Mouse (Mus musculus): ENCODE measurements around the gene Ccdc88a. TPM values are rescaled to one million over a fixed set of nuclear protein-coding genes. Genes with fewer than 3 reads are reported as not detected.

Ccdc88a gene
- total and polyA plus RNA-seq, 2 experiments from 2014 or later: 74.5 to 89.2 TPM

DNA sequence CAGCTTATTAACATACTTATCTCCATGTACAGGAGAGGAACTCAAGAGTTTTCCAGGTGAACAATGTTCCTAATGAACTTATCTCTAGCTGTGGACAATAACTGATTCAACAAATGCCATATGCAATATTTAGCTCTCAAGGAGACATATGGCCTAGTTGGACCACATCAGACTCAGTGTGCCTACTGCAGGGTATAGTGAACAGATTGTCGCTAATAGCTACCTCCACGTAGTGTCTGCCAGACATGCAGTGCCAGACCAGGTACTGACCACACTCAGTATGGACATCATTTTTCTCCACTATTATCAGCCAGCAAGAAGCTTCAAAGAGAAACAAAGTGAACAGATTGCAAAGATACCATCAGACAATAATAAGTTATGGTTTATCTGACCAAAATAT lies 22.6 kb upstream of the Ccdc88a start:
- H3K9ac ChIP-seq (replicated peaks; ENCODE audit: low read length, poor library complexity, severe bottlenecking): no peak overlapping the region
- ATAC-seq (ENCODE audit: low FRiP score): no peak; the same call in 1 of the 2 replicates
- no peak overlapping the region for H3K27ac ChIP-seq (ENCODE audit: low read depth, low read length)
- 99% methylated on average over 2 of the region's 2 CpGs for WGBS
- no peak for DNase-seq (ENCODE audit: low spot score)
- no peaks in the 10 kb centered on the region for H3K9me3 ChIP-seq (ENCODE audit: low read length)
- no peaks in the 10 kb centered on the region for H3K4me1 ChIP-seq (ENCODE audit: insufficient read depth, low read length)
- no peak overlapping the region for H3K4me2 ChIP-seq (ENCODE audit: low read depth, low read length, poor library complexity, severe bottlenecking)
- no peak overlapping the region for H3K4me3 ChIP-seq (ENCODE audit: low read depth, low read length)
- no peaks in the 10 kb centered on the region for H3K27me3 ChIP-seq (ENCODE audit: insufficient read depth, low read length)
- no peaks in the 10 kb centered on the region for H3K36me3 ChIP-seq (ENCODE audit: insufficient read depth, low read length)
- no peak for TF ChIP-seq CTCF (IDR thresholded peaks at IDR 0.05)

DNA sequence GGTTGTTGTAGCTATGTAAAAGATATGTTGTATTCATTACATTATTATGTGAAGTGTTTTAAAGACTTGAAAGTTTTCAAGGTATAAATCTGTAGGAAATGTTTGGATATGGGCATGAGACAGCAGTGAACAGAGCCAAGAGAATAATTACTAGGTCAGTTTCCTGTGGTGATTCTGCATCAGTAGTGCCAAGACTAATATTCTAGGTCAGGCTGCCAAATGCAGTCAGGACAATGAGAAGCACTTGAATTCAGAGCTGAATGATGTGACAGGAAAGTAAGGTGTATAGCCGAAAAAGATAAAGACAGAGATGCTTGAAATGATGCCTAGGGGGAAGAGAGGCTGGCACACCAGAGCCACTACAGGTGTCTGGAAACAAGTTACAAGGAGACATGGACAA lies 21.2 kb upstream of the Ccdc88a start:
- no peak overlapping the region for H3K4me2 ChIP-seq (ENCODE audit: low read depth, low read length, poor library complexity, severe bottlenecking)
- H3K4me3 ChIP-seq (ENCODE audit: low read depth, low read length): no peak overlapping the region
- H3K27ac ChIP-seq (ENCODE audit: low read depth, low read length): no peak overlapping the region
- no peak for TF ChIP-seq CTCF (IDR thresholded peaks at IDR 0.05)
- WGBS: 83% methylated on average over 1 of the region's 1 CpGs
- H3K36me3 ChIP-seq (ENCODE audit: insufficient read depth, low read length): no peaks in the 10 kb centered on the region
- ATAC-seq (ENCODE audit: low FRiP score) (no peak), DNase-seq (ENCODE audit: low spot score) (peak; percentile 12)
- H3K9ac ChIP-seq (replicated peaks; ENCODE audit: low read length, poor library complexity, severe bottlenecking): no peak overlapping the region
- H3K27me3 ChIP-seq (ENCODE audit: insufficient read depth, low read length): no peaks in the 10 kb centered on the region
- no peaks in the 10 kb centered on the region for H3K4me1 ChIP-seq (ENCODE audit: insufficient read depth, low read length)
- no peaks in the 10 kb centered on the region for H3K9me3 ChIP-seq (ENCODE audit: low read length)

DNA sequence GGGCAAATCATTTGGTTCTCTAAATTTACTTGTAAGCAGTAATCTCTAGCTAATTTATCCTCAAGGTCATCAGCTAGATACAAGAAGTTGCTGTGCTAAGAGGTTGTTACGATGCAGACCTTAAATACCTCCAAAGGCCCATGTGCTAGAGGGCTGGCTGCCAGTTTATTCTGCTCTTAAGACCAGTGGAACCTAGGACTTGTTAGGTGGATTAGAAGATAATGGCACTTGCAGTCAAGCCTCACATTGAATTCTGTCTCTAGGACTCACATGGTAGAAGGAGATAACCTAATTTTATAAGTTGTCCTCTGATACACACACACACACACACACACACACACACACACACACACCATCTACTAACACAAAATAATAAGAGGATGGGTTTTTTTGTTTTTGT lies 5.3 kb upstream of the Ccdc88a start:
- Histone ChIP-seq H3K4me1 (ENCODE audit: insufficient read depth, low read length) (no peaks in the 10 kb centered on the region), H3K36me3 (ENCODE audit: insufficient read depth, low read length) (no peaks in the 10 kb centered on the region), H3K4me3 (ENCODE audit: low read depth, low read length) (no peak overlapping the region), H3K4me2 (ENCODE audit: low read depth, low read length, poor library complexity, severe bottlenecking) (no peak overlapping the region), H3K9ac (replicated peaks; ENCODE audit: low read length, poor library complexity, severe bottlenecking) (no peak overlapping the region), H3K27me3 (ENCODE audit: insufficient read depth, low read length) (no peaks in the 10 kb centered on the region), H3K27ac (ENCODE audit: low read depth, low read length) (no peak overlapping the region), H3K9me3 (ENCODE audit: low read length) (no peaks in the 10 kb centered on the region)
- TF ChIP-seq CTCF (IDR thresholded peaks at IDR 0.05): no peak
- DNase-seq (ENCODE audit: low spot score): no peak
- ATAC-seq (ENCODE audit: low FRiP score): no peak
- 80% methylated on average over 1 of the region's 1 CpGs for WGBS

DNA sequence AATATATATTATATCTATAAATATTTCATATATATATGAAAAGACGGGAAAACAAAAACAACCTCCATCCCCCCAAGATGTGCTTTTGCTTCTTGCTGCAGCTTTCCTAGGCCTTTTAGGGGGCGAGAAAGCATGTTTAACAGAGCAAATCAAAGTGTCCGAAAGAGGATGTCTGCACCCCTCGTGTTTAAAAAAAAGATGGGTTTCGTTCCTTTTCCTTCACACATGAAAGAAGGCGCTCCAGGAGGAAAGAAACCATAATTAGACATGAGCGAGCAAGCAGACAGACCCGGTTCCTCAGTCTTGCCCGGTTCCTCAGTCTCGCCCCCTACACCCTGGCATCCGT lies 435 bp upstream of the Ccdc88a start:
- TF ChIP-seq CTCF (IDR thresholded peaks at IDR 0.05): no peak
- WGBS: 2% methylated on average over 11 of the region's 11 CpGs
- ATAC-seq (ENCODE audit: low FRiP score) (no peak), DNase-seq (ENCODE audit: low spot score) (no peak)
- H3K9me3 ChIP-seq (ENCODE audit: low read length): no peaks in the 10 kb centered on the region
- no peaks in the 10 kb centered on the region for H3K27me3 ChIP-seq (ENCODE audit: insufficient read depth, low read length)
- H3K4me2 ChIP-seq (ENCODE audit: low read depth, low read length, poor library complexity, severe bottlenecking): peak overlapping the region; percentile 45
- peak overlapping the region; percentile 99 for H3K27ac ChIP-seq (ENCODE audit: low read depth, low read length)
- H3K9ac ChIP-seq (replicated peaks; ENCODE audit: low read length, poor library complexity, severe bottlenecking): peak overlapping the region; percentile 98
- no peaks in the 10 kb centered on the region for H3K36me3 ChIP-seq (ENCODE audit: insufficient read depth, low read length)
- peak overlapping the region; percentile 85 for H3K4me3 ChIP-seq (ENCODE audit: low read depth, low read length)
- H3K4me1 ChIP-seq (ENCODE audit: insufficient read depth, low read length): no peaks in the 10 kb centered on the region; the same call in 1 of the 2 replicates

DNA sequence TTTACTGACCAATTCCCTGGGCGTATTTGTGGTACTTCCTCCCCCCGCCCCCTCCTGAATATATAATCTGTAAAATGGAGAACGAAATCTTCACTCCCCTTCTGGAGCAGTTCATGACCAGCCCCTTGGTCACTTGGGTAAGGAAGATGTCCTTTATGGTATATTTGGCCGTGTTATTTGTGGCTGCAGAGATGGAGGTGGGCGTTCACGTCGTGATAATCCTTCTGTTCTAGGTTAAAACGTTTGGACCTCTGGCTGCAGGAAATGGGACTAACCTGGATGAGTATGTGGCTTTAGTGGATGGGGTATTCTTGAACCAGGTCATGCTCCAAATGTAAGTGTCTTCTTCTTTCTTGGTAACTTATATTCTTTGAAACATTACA lies 807 bp downstream of the Ccdc88a start:
- no peaks in the 10 kb centered on the region for H3K36me3 ChIP-seq (ENCODE audit: insufficient read depth, low read length)
- H3K9me3 ChIP-seq (ENCODE audit: low read length): no peaks in the 10 kb centered on the region
- DNase-seq (ENCODE audit: low spot score) (no peak), ATAC-seq (ENCODE audit: low FRiP score) (peak; percentile 21)
- peak; percentile 35 for TF ChIP-seq CTCF (IDR thresholded peaks at IDR 0.05)
- under 1% methylated on average over 8 of the region's 8 CpGs for WGBS
- H3K27me3 ChIP-seq (ENCODE audit: insufficient read depth, low read length): no peaks in the 10 kb centered on the region
- peak overlapping the region; percentile 85 for H3K4me3 ChIP-seq (ENCODE audit: low read depth, low read length)
- H3K9ac ChIP-seq (replicated peaks; ENCODE audit: low read length, poor library complexity, severe bottlenecking): peak overlapping the region; percentile 98
- no peaks in the 10 kb centered on the region; the same call in 1 of the 2 replicates for H3K4me1 ChIP-seq (ENCODE audit: insufficient read depth, low read length)
- peak overlapping the region; percentile 99 for H3K27ac ChIP-seq (ENCODE audit: low read depth, low read length)
- H3K4me2 ChIP-seq (ENCODE audit: low read depth, low read length, poor library complexity, severe bottlenecking): peak overlapping the region; percentile 45

DNA sequence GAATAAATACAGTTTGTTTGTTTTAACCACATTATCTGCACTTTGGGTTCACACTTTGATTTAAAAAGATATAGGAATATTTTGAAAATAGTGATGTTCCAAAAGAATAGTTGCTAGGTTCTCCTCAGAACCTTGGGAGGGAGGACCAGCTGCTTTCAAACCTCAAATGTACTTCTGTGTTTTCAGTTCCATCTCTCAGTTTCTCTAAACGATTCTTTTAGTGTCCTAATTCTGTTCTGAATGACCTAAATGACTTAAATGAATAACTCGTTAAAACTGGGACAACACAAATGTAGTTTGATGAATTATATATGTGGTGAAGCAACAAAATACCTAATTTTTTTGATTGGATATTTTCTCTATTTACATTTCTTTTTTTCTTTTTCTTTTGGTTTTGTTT lies 3.2 kb downstream of the Ccdc88a start:
- no peak overlapping the region for H3K9ac ChIP-seq (replicated peaks; ENCODE audit: low read length, poor library complexity, severe bottlenecking)
- no peaks in the 10 kb centered on the region for H3K27me3 ChIP-seq (ENCODE audit: insufficient read depth, low read length)
- 77% methylated on average over 2 of the region's 2 CpGs for WGBS
- no peak for ATAC-seq (ENCODE audit: low FRiP score)
- H3K27ac ChIP-seq (ENCODE audit: low read depth, low read length): no peak overlapping the region
- no peaks in the 10 kb centered on the region for H3K36me3 ChIP-seq (ENCODE audit: insufficient read depth, low read length)
- peak overlapping the region; percentile 18; the same call in 1 of the 2 replicates for H3K4me3 ChIP-seq (ENCODE audit: low read depth, low read length)
- no peaks in the 10 kb centered on the region; the same call in 1 of the 2 replicates for H3K4me1 ChIP-seq (ENCODE audit: insufficient read depth, low read length)
- DNase-seq (ENCODE audit: low spot score): no peak
- TF ChIP-seq CTCF (IDR thresholded peaks at IDR 0.05): no peak
- no peaks in the 10 kb centered on the region for H3K9me3 ChIP-seq (ENCODE audit: low read length)
- peak overlapping the region; percentile 34 for H3K4me2 ChIP-seq (ENCODE audit: low read depth, low read length, poor library complexity, severe bottlenecking)
